Comparison of ENCODE assay signal across 8 mouse cellular contexts in the genomic region with DNA sequence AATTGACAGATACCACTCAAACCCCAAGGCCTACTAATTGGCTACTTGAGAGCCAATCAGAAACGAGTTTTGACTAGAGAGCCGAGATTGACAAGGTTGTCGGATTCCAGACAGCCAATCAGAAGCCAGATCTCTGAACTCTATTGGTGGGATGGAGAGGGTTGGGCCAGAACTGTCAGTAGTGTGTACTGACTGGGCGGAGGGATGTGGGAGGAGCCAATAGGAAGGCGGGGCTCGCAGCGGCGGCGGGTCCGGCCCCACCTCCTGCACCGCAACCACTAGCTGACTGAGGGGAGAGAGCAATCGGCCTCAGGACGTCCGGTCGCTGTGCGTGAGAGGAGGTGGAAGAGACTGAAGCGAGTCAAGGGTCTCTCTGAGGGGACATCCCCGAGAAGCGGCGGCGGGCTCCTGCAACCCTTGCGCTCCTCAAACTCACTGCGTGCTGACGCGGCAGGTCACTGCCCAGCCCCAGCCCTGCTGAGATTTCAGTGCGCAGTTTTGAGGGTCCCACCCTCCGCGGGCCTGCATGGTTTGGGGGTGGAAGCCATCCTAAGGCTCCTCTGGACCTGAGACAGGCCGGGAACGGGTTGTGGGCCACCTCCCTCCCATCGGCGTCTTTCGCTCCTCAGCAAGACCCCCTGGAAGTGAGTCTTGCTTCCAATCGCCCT. TPM values are rescaled to one million over a fixed set of nuclear protein-coding genes. Genes with fewer than 3 reads are reported as not detected.
DNase-seq lines count a peak whose midpoint lies in the region; ATAC-seq lines count a peak whose summit lies in the region.

A gene (plus strand): TSS at position 274 of the 668 bp plus-strand sequence.

- H3K4me3 ChIP-seq in forebrain, embryonic 11.5 days (ENCODE audit: low read depth, low read length) = peak within 1 kb of the TSS; percentile 58
- peak within 1 kb of the TSS; percentile 72 for H3K4me3 ChIP-seq in heart, embryonic 15.5 days
- H3K4me3 ChIP-seq in liver, embryonic 12.5 days = peak within 1 kb of the TSS; percentile 57

- DNase-seq in c-Kit-positive CD71-positive TER-119-positive erythroid progenitor cells, embryonic 14.5 days (ENCODE audit: low spot score) = peak; percentile 52
- DNase-seq in forebrain, embryonic 11.5 days (ENCODE audit: low spot score) = peak; percentile 93
- DNase-seq in kidney, postnatal 14 days = peak; percentile 94
- peak; percentile 89 for DNase-seq in naive thymus-derived CD4-positive, alpha-beta T cell, adult 2 months (ENCODE audit: low read depth)
- peak; percentile 90 for DNase-seq in splenic B cell, adult 2 months (ENCODE audit: low read depth, low spot score)

- H3K27ac ChIP-seq in forebrain, embryonic 11.5 days (ENCODE audit: low read depth, low read length) = no peak within 1 kb of the TSS
- peak within 1 kb of the TSS; percentile 49 for H3K27ac ChIP-seq in heart, embryonic 15.5 days
- peak within 1 kb of the TSS; percentile 37; the same call in 1 of the 2 replicates for H3K27ac ChIP-seq in liver, embryonic 12.5 days

- under 1% methylated on average over 34 of the region's 34 CpGs for WGBS in forebrain, embryonic 11.5 days
- WGBS in heart, embryonic 15.5 days = 1% methylated on average over 34 of the region's 34 CpGs
- 2% methylated on average over 34 of the region's 34 CpGs for WGBS in liver, embryonic 12.5 days (ENCODE audit: insufficient replicate concordance)

- no peaks in the 10 kb centered on the region; the same call in 1 of the 2 replicates for H3K4me1 ChIP-seq in forebrain, embryonic 11.5 days (replicated peaks; ENCODE audit: control insufficient read depth, insufficient read depth, low read length)
- peaks cover 11% of the 10 kb centered on the region; the same call in 1 of the 2 replicates for H3K4me1 ChIP-seq in heart, embryonic 15.5 days (replicated peaks)
- peaks cover 9% of the 10 kb centered on the region for H3K4me1 ChIP-seq in liver, embryonic 12.5 days

- peak within 1 kb of the TSS; percentile 88 for H3K4me2 ChIP-seq in forebrain, embryonic 11.5 days (ENCODE audit: low read depth, low read length, severe bottlenecking)
- H3K4me2 ChIP-seq in heart, embryonic 15.5 days = peak within 1 kb of the TSS; percentile 87
- H3K4me2 ChIP-seq in liver, embryonic 12.5 days = peak within 1 kb of the TSS; percentile 76

- peak; percentile 95 for ATAC-seq in CD4-positive, CD25-positive, alpha-beta regulatory T cell, adult 4 months
- ATAC-seq in forebrain, embryonic 11.5 days (replicated peaks; ENCODE audit: low FRiP score) = peak; percentile 99
- peak; percentile 98 for ATAC-seq in heart, embryonic 15.5 days (replicated peaks; ENCODE audit: insufficient number of reproducible peaks, insufficient read depth, low FRiP score, low read depth)
- peak; percentile 93 for ATAC-seq in liver, embryonic 12.5 days

- H3K27me3 ChIP-seq in forebrain, embryonic 11.5 days (ENCODE audit: control insufficient read depth, insufficient read depth, low read length) = no peaks in the 10 kb centered on the region
- no peaks in the 10 kb centered on the region for H3K27me3 ChIP-seq in heart, embryonic 15.5 days
- peaks cover 10% of the 10 kb centered on the region; the same call in 1 of the 2 replicates for H3K27me3 ChIP-seq in liver, embryonic 12.5 days (replicated peaks)
- no peaks in the 10 kb centered on the region for H3K27me3 ChIP-seq in splenic B cell, adult 2 months (ENCODE audit: control insufficient read depth, insufficient read depth, low read length, poor library complexity, severe bottlenecking)

- H3K36me3 ChIP-seq in forebrain, embryonic 11.5 days (ENCODE audit: control insufficient read depth, insufficient read depth, low read length) = no peaks in the 10 kb centered on the region
- H3K36me3 ChIP-seq in heart, embryonic 15.5 days = peaks cover 2% of the 10 kb centered on the region; the same call in 1 of the 2 replicates
- 0 out of 2 replicates have a peak, but pooled peaks cover 1% of the 10 kb centered on the region for H3K36me3 ChIP-seq in liver, embryonic 12.5 days
- H3K36me3 ChIP-seq in splenic B cell, adult 2 months (ENCODE audit: control insufficient read depth, insufficient read depth, low read length, poor library complexity, severe bottlenecking) = no peaks in the 10 kb centered on the region

- H3K9ac ChIP-seq in forebrain, embryonic 11.5 days (ENCODE audit: low read length) = peak within 1 kb of the TSS; percentile 68
- peak within 1 kb of the TSS; percentile 74 for H3K9ac ChIP-seq in heart, embryonic 15.5 days
- peak within 1 kb of the TSS; percentile 32; the same call in 1 of the 2 replicates for H3K9ac ChIP-seq in liver, embryonic 12.5 days

- no peaks in the 10 kb centered on the region for H3K9me3 ChIP-seq in forebrain, embryonic 11.5 days (ENCODE audit: control insufficient read depth, low read length)
- no peaks in the 10 kb centered on the region for H3K9me3 ChIP-seq in heart, embryonic 15.5 days (replicated peaks)
- H3K9me3 ChIP-seq in liver, embryonic 12.5 days (replicated peaks) = peaks cover 6% of the 10 kb centered on the region; the same call in 1 of the 2 replicates

RNA-seq across cellular contexts. Expression of the gene that starts here (rescaled TPM):
- under 1 TPM; 0.30 to 0.46 TPM for polyA plus RNA-seq in CD4-positive, CD25-positive, alpha-beta regulatory T cell, adult 4 months (2017; shearing (Covaris generic))
- 4.2 and 4.6 TPM in 2 replicates for polyA plus RNA-seq in forebrain, embryonic 11.5 days (2014; fragmentation: Nextera tagmentation; extraction: Ambion mirVana)
- polyA plus RNA-seq in heart, embryonic 15.5 days (2015; fragmentation: Nextera tagmentation; extraction: Ambion mirVana) = 2.1 and 2.6 TPM in 2 replicates
- 1.8 TPM in 2 replicates for polyA plus RNA-seq in liver, embryonic 12.5 days (2016; fragmentation: Nextera tagmentation; extraction: Ambion mirVana)

Comparison
In these comparisons a context has a peak if more than half of its experiments do, and no peak if none do; other contexts are left out.
1. Peak in ATAC-seq in CD4-positive, CD25-positive, alpha-beta regulatory T cell, adult 4 months; RNA of the gene not detected or under 1 TPM.